Mouse (Mus musculus) lung, adult 10 weeks (tissue): Measurements from ENCODE around the gene Eid2. TPM values are rescaled to one million over a fixed set of nuclear protein-coding genes. Genes with fewer than 3 reads are reported as not detected.

Source experiments
- polyA plus RNA-seq: library from polyadenylated mRNA; stranded (reverse); fragments of 350-450 nt; fragmentation: Illumina TruSeq; extraction: RNeasy Lipid Tissue Mini Kit (QIAGEN cat#74804); gene quantifications from one replicate; pipeline ENCODE4 v1.2.3, GENCODE M21; 2014; ENCODE audit warnings: low read depth, low replicate concordance; ENCODE audit not compliant: insufficient read depth

Gene Eid2
- polyA plus RNA-seq = 7.7 TPM

GRCm38 (mm10) chr7:28267129-28268041 lies at the start of gene Eid2:
Gene Eid2 (plus strand): TSS chr7:28267881.

GRCm38 (mm10) chr7:28277615-28278278 lies 10.1 kb downstream of the Eid2 start, which contains the start of gene Eid2b:
Gene Eid2b (plus strand): TSS chr7:28277739.

GRCm38 (mm10) chr7:28290638-28291590 lies 23.2 kb downstream of the Eid2 start, which contains the start of gene Selenov:
Gene Selenov (minus strand): TSS chr7:28291186.

GRCm38 (mm10) chr7:28301616-28302433 lies 34.1 kb downstream of the Eid2 start, which contains the start of gene Dll3:
Gene Dll3 (minus strand): TSS chr7:28302238.

GRCm38 (mm10) chr7:28311926-28312543 lies 44.4 kb downstream of the Eid2 start, which contains the start of gene Timm50:
Gene Timm50 (minus strand): TSS chr7:28312072.

Other genes with a start within 250 kb of the Eid2 start
- gene Psmc4, start 217.8 kb upstream of the Eid2 start, polyA plus RNA-seq = 88.0 TPM
- 4.1 TPM for gene Fcgbp, start 196.6 kb upstream of the Eid2 start, polyA plus RNA-seq
- gene 9530053A07Rik, start 138.4 kb upstream of the Eid2 start, polyA plus RNA-seq = 0.51 TPM
- 63.8 TPM for gene Fbl, start 98.2 kb upstream of the Eid2 start, polyA plus RNA-seq
- 9.0 TPM for gene Dyrk1b, start 88.4 kb upstream of the Eid2 start, polyA plus RNA-seq
- 7.7 TPM for gene Eid2b, start 9.9 kb downstream of the Eid2 start, polyA plus RNA-seq
- not detected for gene Selenov, start 23.3 kb downstream of the Eid2 start, polyA plus RNA-seq
- not detected for gene Dll3, start 34.4 kb downstream of the Eid2 start, polyA plus RNA-seq
- 32.3 TPM for gene Timm50, start 44.2 kb downstream of the Eid2 start, polyA plus RNA-seq
- gene Supt5, start 70.9 kb downstream of the Eid2 start, polyA plus RNA-seq = 34.2 TPM
- 1,955 TPM for gene Rps16, start 82.8 kb downstream of the Eid2 start, polyA plus RNA-seq
- gene Plekhg2, start 104.7 kb downstream of the Eid2 start, polyA plus RNA-seq = 9.7 TPM
- 49.5 TPM for gene Zfp36, start 112.4 kb downstream of the Eid2 start, polyA plus RNA-seq
- gene Med29, start 124.8 kb downstream of the Eid2 start, polyA plus RNA-seq = 23.3 TPM
- gene Paf1, start 125.1 kb downstream of the Eid2 start, polyA plus RNA-seq = 56.4 TPM
- gene Gmfg, start 169.6 kb downstream of the Eid2 start, polyA plus RNA-seq = 140 TPM
- gene Lrfn1, start 184.1 kb downstream of the Eid2 start, polyA plus RNA-seq = 0.81 TPM
- gene Ifnl2, start 242.6 kb downstream of the Eid2 start, polyA plus RNA-seq = not detected